Mouse (Mus musculus) limb, embryonic 14.5 days (tissue): ENCODE data around the gene Cfl1. TPM values are rescaled to one million over a fixed set of nuclear protein-coding genes. Genes with fewer than 3 reads are reported as not detected.

Experiments
- ATAC-seq: fragments of 200-750 bp; cut with Nextera tagmentation; 2 replicates; pipeline ENCODE4 v1.8.0; 2017; ENCODE audit warnings: low read depth, moderate number of reproducible peaks, moderate TSS enrichment; ENCODE audit not compliant: low FRiP score
- DNase-seq: peaks from one replicate; pipeline ENCODE4 v3.0.0-alpha.2; 2015; ENCODE audit warnings: low spot score
- H3K27ac ChIP-seq: fragments of 300-500 bp; sonication (generic); replicated peaks from 2 replicates; pipeline ENCODE4 v1.5.1; 2014; ENCODE audit warnings: low read depth, mild to moderate bottlenecking, low read length, moderate library complexity, mixed read lengths
- H3K27me3 ChIP-seq: fragments of 300-500 bp; sonication (generic); 2 replicates; pipeline ENCODE4 v1.6.1; 2014; ENCODE audit warnings: low read length, mixed read lengths; ENCODE audit not compliant: control insufficient read depth, insufficient read depth
- H3K36me3 ChIP-seq: fragments of 300-500 bp; sonication (generic); 2 replicates; pipeline ENCODE4 v1.6.1; 2014; ENCODE audit warnings: mild to moderate bottlenecking, low read length, moderate library complexity, mixed read lengths; ENCODE audit not compliant: control insufficient read depth, insufficient read depth
- H3K4me1 ChIP-seq: fragments of 300-500 bp; sonication (generic); 2 replicates; pipeline ENCODE4 v1.6.1; 2014; ENCODE audit warnings: antibody characterized with exemption, low read length, mixed read lengths; ENCODE audit not compliant: control insufficient read depth, insufficient read depth
- H3K4me2 ChIP-seq: fragments of 300-500 bp; sonication (generic); replicated peaks from 2 replicates; pipeline ENCODE4 v1.6.1; 2014; ENCODE audit warnings: low read depth, mild to moderate bottlenecking, low read length, moderate library complexity; ENCODE audit not compliant: severe bottlenecking
- H3K4me3 ChIP-seq: fragments of 300-500 bp; sonication (generic); replicated peaks from 2 replicates; pipeline ENCODE4 v1.5.1; 2014; ENCODE audit warnings: low read length
- H3K9ac ChIP-seq: fragments of 300-500 bp; sonication (generic); 2 replicates; pipeline ENCODE4 v1.6.1; 2014; ENCODE audit warnings: mild to moderate bottlenecking, low read depth, low read length, moderate library complexity; ENCODE audit not compliant: severe bottlenecking
- H3K9me3 ChIP-seq: fragments of 300-500 bp; sonication (generic); 2 replicates; pipeline ENCODE4 v1.6.1; 2016; ENCODE audit warnings: low read length; ENCODE audit not compliant: control insufficient read depth
- POLR2A ChIP-seq: fragments of 200-500 bp; IDR thresholded peaks from 2 replicates; pipeline ENCODE4 v1.8.0; 2012; ENCODE audit warnings: inconsistent platforms, mild to moderate bottlenecking, moderate library complexity, borderline replicate concordance; ENCODE audit not compliant: insufficient read depth, insufficient read length; ENCODE audit errors: extremely low read depth
- WGBS: fragments of 180-500 bp; shearing (Covaris S2); extraction: QIAGEN DNeasy Blood & Tissue Kit; methylation state at CpG from one replicate; pipeline ENCODE4 v1.1.7; 2014; 5-methylcytosine and 5-hydroxymethylcytosine counted together
- polyA plus RNA-seq, 2 experiments: library from polyadenylated mRNA; depleted of rRNA in 1 of 2; stranded (reverse) in 1 of 2; unstranded in 1 of 2; fragments of >200 nt; fragmentation: Nextera tagmentation in 1 of 2; extraction: Ambion mirVana in 1 of 2; gene quantifications; 2 replicates each; pipeline versions ENCODE4 v1.2.1 to v1.2.3; 2012 to 2014

The Cfl1 gene
- polyA plus RNA-seq, 2 experiments, result 913 to 2,572 TPM

DNA sequence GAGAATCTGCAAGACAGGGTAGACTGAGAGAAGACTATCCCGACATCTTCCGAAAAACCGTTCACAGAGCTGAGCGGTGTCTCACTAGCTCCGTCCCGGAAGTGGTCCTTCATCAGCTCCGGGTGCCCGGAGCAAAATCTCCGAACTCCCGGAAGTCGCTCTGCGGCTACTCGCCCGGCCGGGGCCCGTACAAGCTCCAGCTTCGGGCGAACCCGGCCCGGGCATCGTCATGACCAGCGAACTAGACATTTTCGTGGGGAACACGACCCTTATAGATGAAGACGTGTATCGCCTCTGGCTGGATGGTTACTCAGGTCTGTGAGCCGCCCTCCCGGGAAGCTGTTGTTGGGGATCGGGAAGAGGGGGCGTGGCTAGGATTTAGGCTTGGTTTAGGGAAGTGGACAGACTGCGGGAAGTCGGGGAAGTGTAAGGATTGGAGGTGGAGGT is 29.8 kb upstream of the Cfl1 start, which contains the start of gene Fibp:
TSS of gene Fibp (plus strand) at position 151 of the 447 bp plus-strand sequence.
- Histone ChIP-seq H3K36me3 (peaks cover 38% of the 10 kb centered on the region), H3K9ac (peak within 1 kb of the TSS; percentile 62), H3K4me1 (peaks cover 26% of the 10 kb centered on the region), H3K9me3 (no peaks in the 10 kb centered on the region), H3K4me3 (peak within 1 kb of the TSS; percentile 75), H3K4me2 (peak within 1 kb of the TSS; percentile 93), H3K27me3 (no peaks in the 10 kb centered on the region), H3K27ac (no peak within 1 kb of the TSS)
- ATAC-seq (peak; percentile 82), DNase-seq (peak; percentile 89)
- WGBS, result under 1% methylated on average over 32 of the region's 32 CpGs
- TF ChIP-seq POLR2A, result peak; percentile 92; the same call in 1 of the 2 replicates

DNA sequence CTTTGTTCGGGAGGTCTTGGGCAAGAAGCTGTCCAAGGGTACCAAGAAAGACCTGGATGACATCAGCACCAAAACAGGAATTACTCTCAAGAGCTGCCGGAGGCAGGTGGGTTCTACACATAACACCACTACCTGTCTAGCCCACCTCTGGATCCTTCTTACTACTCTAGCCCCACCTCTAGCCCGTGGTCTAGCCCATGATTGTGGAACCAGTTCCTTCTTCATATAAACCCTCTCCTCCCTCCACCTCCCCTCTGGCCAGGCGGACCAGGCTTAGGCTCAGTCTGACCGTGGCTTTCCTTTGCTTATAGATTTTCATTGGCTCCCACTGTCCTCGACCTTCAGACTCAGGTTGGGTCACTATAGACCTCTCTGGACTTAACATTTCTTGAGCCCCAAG is 28.8 kb upstream of the Cfl1 start:
- ATAC-seq (no peak), DNase-seq (no peak)
- peaks cover 48% of the 10 kb centered on the region for H3K36me3 ChIP-seq
- no peak overlapping the region for H3K27ac ChIP-seq
- WGBS, result 91% methylated on average over 6 of the region's 6 CpGs
- peak overlapping the region; percentile 75 for H3K4me3 ChIP-seq
- H3K9ac ChIP-seq, result peak overlapping the region; percentile 62
- peaks cover 17% of the 10 kb centered on the region for H3K4me1 ChIP-seq
- no peaks in the 10 kb centered on the region for H3K9me3 ChIP-seq
- no peak for TF ChIP-seq POLR2A
- no peaks in the 10 kb centered on the region for H3K27me3 ChIP-seq
- H3K4me2 ChIP-seq, result peak overlapping the region; percentile 93

- H3K9me3 ChIP-seq, result no peaks in the 10 kb centered on the region
- H3K36me3 ChIP-seq, result peaks cover 65% of the 10 kb centered on the region
- H3K27ac ChIP-seq, result no peak overlapping the region
- no peak overlapping the region for H3K4me3 ChIP-seq
- no peak overlapping the region for H3K4me2 ChIP-seq
- no peak for TF ChIP-seq POLR2A
- ATAC-seq (no peak), DNase-seq (no peak)
- no peaks in the 10 kb centered on the region for H3K27me3 ChIP-seq
- 88% methylated on average over 9 of the region's 9 CpGs for WGBS
- H3K9ac ChIP-seq, result no peak overlapping the region
- H3K4me1 ChIP-seq, result peaks cover 12% of the 10 kb centered on the region
Measured at GRCm38 (mm10) chr19:5463212-5463611, 27.0 kb upstream of the Cfl1 start.

- H3K4me2 ChIP-seq, result peak overlapping the region; percentile 39
- no peaks in the 10 kb centered on the region for H3K9me3 ChIP-seq
- 45% methylated on average over 15 of the region's 15 CpGs for whole genome bisulfite sequencing
- DNase-seq (peak; percentile 80), ATAC-seq (peak; percentile 41; the same call in 1 of the 2 replicates)
- TF ChIP-seq POLR2A, result no peak
- H3K27me3 ChIP-seq, result no peaks in the 10 kb centered on the region
- peaks cover 67% of the 10 kb centered on the region for H3K36me3 ChIP-seq
- peak overlapping the region; percentile 18 for H3K4me3 ChIP-seq
- no peak overlapping the region for H3K27ac ChIP-seq
- peaks cover 12% of the 10 kb centered on the region for H3K4me1 ChIP-seq
- H3K9ac ChIP-seq, result peak overlapping the region; percentile 45
Measured at GRCm38 (mm10) chr19:5463791-5464562, 26.3 kb upstream of the Cfl1 start.

DNA sequence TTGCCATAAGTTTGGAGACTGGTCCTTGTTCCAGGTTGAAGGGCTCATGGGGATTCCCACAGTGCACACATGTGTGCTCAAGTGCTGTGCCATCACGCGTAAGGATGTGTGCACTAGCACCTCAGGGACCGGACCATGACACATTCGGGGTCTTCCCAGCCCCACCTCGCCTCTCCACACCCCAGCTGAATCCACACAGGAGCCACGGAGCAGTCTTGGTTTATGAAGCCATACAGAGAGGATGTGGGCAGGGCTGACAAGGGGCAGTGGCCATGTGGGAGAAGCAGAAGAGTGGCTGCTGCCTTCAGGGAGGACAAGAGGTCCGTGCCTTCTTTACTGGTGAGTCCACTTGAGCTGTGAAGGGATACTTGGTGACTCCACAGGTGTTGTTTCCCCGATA is 25.2 kb upstream of the Cfl1 start:
- H3K4me3 ChIP-seq, result no peak overlapping the region
- no peak overlapping the region for H3K9ac ChIP-seq
- H3K4me1 ChIP-seq, result peaks cover 8% of the 10 kb centered on the region
- H3K36me3 ChIP-seq, result peaks cover 67% of the 10 kb centered on the region
- 96% methylated on average over 8 of the region's 8 CpGs for WGBS
- no peak overlapping the region for H3K4me2 ChIP-seq
- no peaks in the 10 kb centered on the region for H3K9me3 ChIP-seq
- ATAC-seq (no peak), DNase-seq (no peak)
- no peaks in the 10 kb centered on the region for H3K27me3 ChIP-seq
- H3K27ac ChIP-seq, result no peak overlapping the region
- TF ChIP-seq POLR2A, result no peak
